Mouse (Mus musculus) hindbrain, embryonic 11.5 days (tissue): Measurements from ENCODE around the gene Gpr89. TPM values are rescaled to one million over a fixed set of nuclear protein-coding genes. Genes with fewer than 3 reads are reported as not detected.

Source experiments
- ATAC-seq: fragments of 200-750 bp; cut with Nextera tagmentation; 2 replicates; pipeline ENCODE4 v1.8.0; 2017; ENCODE audit warnings: mild to moderate bottlenecking, moderate TSS enrichment, moderate library complexity; ENCODE audit not compliant: low FRiP score
- DNase-seq: peaks from one replicate; pipeline ENCODE4 v3.0.0-alpha.2; 2015; ENCODE audit warnings: low spot score
- H3K27ac ChIP-seq: fragments of 300-500 bp; sonication (generic); 2 replicates; pipeline ENCODE4 v1.5.1; 2014; ENCODE audit warnings: mild to moderate bottlenecking, low read depth, low read length
- H3K27me3 ChIP-seq: fragments of 300-500 bp; sonication (generic); 2 replicates; pipeline ENCODE4 v1.6.1; 2014; ENCODE audit warnings: mild to moderate bottlenecking, low read length, moderate library complexity, mixed read lengths; ENCODE audit not compliant: control insufficient read depth, insufficient read depth
- H3K36me3 ChIP-seq: fragments of 300-500 bp; sonication (generic); 2 replicates; pipeline ENCODE4 v1.6.1; 2014; ENCODE audit warnings: mild to moderate bottlenecking, low read length, moderate library complexity, mixed read lengths; ENCODE audit not compliant: control insufficient read depth, insufficient read depth
- H3K4me1 ChIP-seq: fragments of 300-500 bp; sonication (generic); replicated peaks from 2 replicates; pipeline ENCODE4 v1.6.1; 2014; ENCODE audit warnings: low read length, mixed read lengths; ENCODE audit not compliant: control insufficient read depth, insufficient read depth
- H3K4me2 ChIP-seq: fragments of 300-500 bp; sonication (generic); replicated peaks from 2 replicates; pipeline ENCODE4 v1.6.1; 2014; ENCODE audit warnings: mild to moderate bottlenecking, low read depth, low read length
- H3K4me3 ChIP-seq: fragments of 300-500 bp; sonication (generic); 2 replicates; pipeline ENCODE4 v1.5.1; 2014; ENCODE audit warnings: low read depth, low read length
- H3K9ac ChIP-seq: fragments of 300-500 bp; sonication (generic); 2 replicates; pipeline ENCODE4 v1.6.1; 2014; ENCODE audit warnings: low read depth, low read length
- H3K9me3 ChIP-seq: fragments of 300-500 bp; sonication (generic); 2 replicates; pipeline ENCODE4 v1.6.1; 2016; ENCODE audit warnings: low read length; ENCODE audit not compliant: control insufficient read depth
- WGBS: fragments of 180-500 bp; shearing (Covaris S2); extraction: QIAGEN DNeasy Blood & Tissue Kit; methylation state at CpG from one replicate; pipeline ENCODE4 v1.1.7; 2014; 5-methylcytosine and 5-hydroxymethylcytosine counted together
- polyA plus RNA-seq: library from polyadenylated mRNA; unstranded; fragments of >200 nt; fragmentation: Nextera tagmentation; extraction: Ambion mirVana; gene quantifications from 2 replicates; pipeline ENCODE4 v1.2.1, GENCODE M21; 2014

The Gpr89 gene
- polyA plus RNA-seq, 1 experiment from 2014 or later, result 45.9 TPM

DNA sequence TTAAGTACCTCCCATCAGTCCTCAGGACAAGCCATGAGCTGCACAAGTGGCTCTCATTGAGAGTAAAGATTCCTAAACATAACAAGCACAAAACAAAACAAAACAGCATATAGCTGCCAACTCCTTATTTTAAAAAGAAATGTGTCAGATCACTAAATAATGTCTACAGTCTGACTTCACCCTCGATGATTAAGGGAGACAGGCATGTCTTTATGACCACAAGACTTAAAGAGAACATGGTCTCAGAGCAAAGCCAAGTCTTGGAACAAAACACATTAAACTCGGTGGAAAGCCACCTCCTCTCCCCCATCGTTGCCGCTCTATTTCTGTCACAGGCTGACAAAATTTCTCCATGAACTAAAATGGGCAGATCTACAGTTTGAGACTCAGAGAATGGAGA is 19.5 kb upstream of the Gpr89 start:
- Histone ChIP-seq H3K4me1 (no peaks in the 10 kb centered on the region), H3K9me3 (no peaks in the 10 kb centered on the region), H3K4me2 (no peak overlapping the region), H3K27ac (no peak overlapping the region), H3K36me3 (no peaks in the 10 kb centered on the region), H3K4me3 (no peak overlapping the region), H3K27me3 (no peaks in the 10 kb centered on the region), H3K9ac (no peak overlapping the region)
- DNase-seq (no peak), ATAC-seq (no peak)
- WGBS, result 92% methylated on average over 4 of the region's 4 CpGs

DNA sequence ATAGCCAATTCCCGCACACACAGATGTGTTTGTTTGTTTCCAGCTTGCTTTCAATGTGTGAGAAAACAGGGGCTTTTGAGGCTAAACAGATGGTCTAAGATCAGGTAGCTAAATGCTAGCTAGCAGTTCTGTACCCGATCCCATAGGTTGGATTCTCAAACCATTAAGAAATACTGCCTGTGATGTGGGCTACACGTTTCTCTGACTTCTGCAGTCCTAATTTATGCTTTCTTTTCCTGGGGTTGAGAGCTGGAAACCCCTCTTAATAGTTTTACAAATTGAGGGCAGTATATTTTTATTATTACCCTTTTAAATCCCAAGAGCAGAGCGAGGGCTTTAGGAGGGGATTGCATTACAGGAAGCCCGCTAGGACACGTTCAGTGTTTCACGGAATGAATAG is 15.8 kb upstream of the Gpr89 start:
- Histone ChIP-seq H3K27me3 (no peaks in the 10 kb centered on the region), H3K36me3 (no peaks in the 10 kb centered on the region), H3K9me3 (no peaks in the 10 kb centered on the region), H3K27ac (no peak overlapping the region), H3K4me1 (no peaks in the 10 kb centered on the region), H3K4me3 (no peak overlapping the region), H3K4me2 (no peak overlapping the region), H3K9ac (no peak overlapping the region)
- DNase-seq, result no peak
- no peak for ATAC-seq
- WGBS, result 75% methylated on average over 7 of the region's 7 CpGs

DNA sequence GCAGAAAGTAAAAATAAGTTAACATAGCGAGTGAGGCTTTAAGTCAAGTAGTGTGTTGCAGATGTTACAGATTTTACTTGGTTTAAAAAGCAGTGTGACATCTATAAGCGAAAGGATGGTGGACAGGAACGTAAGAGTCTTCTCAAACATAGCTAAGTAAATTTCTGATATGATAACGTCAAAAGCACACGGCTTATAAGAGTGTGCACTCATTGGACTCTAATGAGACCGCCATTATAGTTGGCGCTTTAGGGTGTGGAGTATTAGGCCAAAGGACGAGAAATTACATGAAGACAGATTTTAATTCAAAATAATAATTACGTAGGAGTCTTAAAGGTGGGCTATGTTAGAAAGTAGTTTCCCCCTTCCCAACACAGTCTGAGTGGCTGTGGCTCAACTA is 446 bp upstream of the Gpr89 start:
- H3K4me2 ChIP-seq, result peak overlapping the region; percentile 86
- no peaks in the 10 kb centered on the region for H3K36me3 ChIP-seq
- 53% methylated on average over 9 of the region's 9 CpGs for WGBS
- no peaks in the 10 kb centered on the region for H3K27me3 ChIP-seq
- H3K4me3 ChIP-seq, result peak overlapping the region; percentile 97
- H3K27ac ChIP-seq, result no peak overlapping the region
- ATAC-seq (no peak; the same call in 1 of the 2 replicates), DNase-seq (no peak)
- peak overlapping the region; percentile 95; the same call in 1 of the 2 replicates for H3K9ac ChIP-seq
- H3K4me1 ChIP-seq, result 0 out of 2 replicates have a peak, but pooled peaks cover 2% of the 10 kb centered on the region
- H3K9me3 ChIP-seq, result no peaks in the 10 kb centered on the region

GRCm38 (mm10) chr3:96904393-96904792 is 753 bp downstream of the Gpr89 start, which contains the start of gene Gja5:
Gene Gja5, plus strand, starts transcription at chr3:96904693.
- no peak for ATAC-seq
- H3K4me3 ChIP-seq, result peak within 1 kb of the TSS; percentile 97

GRCm38 (mm10) chr3:96902336-96902999 is 2.7 kb downstream of the Gpr89 start:
- no peak for DNase-seq
- Histone ChIP-seq H3K4me2 (no peak overlapping the region), H3K36me3 (no peaks in the 10 kb centered on the region), H3K9ac (no peak overlapping the region), H3K27ac (no peak overlapping the region), H3K4me3 (no peak overlapping the region), H3K9me3 (no peaks in the 10 kb centered on the region), H3K27me3 (no peaks in the 10 kb centered on the region), H3K4me1 (0 out of 2 replicates have a peak, but pooled peaks cover 2% of the 10 kb centered on the region)
- WGBS, result 90% methylated on average over 4 of the region's 4 CpGs
- ATAC-seq, result no peak

More at GRCm38 (mm10) chr3:96904393-96904792, 753 bp downstream of the Gpr89 start, which contains the start of gene Gja5:
- Histone ChIP-seq H3K9me3 (no peaks in the 10 kb centered on the region), H3K27me3 (no peaks in the 10 kb centered on the region), H3K4me2 (peak within 1 kb of the TSS; percentile 86), H3K36me3 (no peaks in the 10 kb centered on the region), H3K4me1 (0 out of 2 replicates have a peak, but pooled peaks cover 2% of the 10 kb centered on the region), H3K27ac (no peak within 1 kb of the TSS), H3K9ac (peak within 1 kb of the TSS; percentile 95)
- DNase-seq, result no peak
- WGBS, result 13% methylated on average over 14 of the region's 14 CpGs

DNA sequence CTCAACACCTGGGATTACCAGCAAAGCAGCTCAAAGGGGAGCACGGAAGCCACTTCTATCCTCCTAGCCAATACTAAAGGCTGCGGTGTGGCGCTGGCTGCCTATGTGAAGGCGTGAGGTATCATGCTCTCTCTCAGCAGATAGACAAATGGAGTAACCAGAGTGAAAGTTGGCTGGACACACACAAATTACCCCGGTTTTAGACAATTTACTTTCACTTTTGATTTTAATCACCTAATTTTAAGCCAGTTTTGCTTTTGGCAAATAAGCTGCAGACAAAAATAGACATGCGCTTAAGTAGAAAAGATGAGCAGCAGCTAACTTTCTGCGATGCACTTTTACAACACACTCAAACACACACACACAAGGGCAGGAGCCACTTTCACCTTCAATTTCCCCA is 21.5 kb downstream of the Gpr89 start:
- H3K4me2 ChIP-seq, result no peak overlapping the region
- WGBS, result 97% methylated on average over 7 of the region's 7 CpGs
- no peak overlapping the region for H3K4me3 ChIP-seq
- DNase-seq (no peak), ATAC-seq (no peak)
- H3K27ac ChIP-seq, result no peak overlapping the region
- no peaks in the 10 kb centered on the region for H3K4me1 ChIP-seq
- no peak overlapping the region for H3K9ac ChIP-seq
- no peaks in the 10 kb centered on the region for H3K9me3 ChIP-seq
- H3K36me3 ChIP-seq, result no peaks in the 10 kb centered on the region
- H3K27me3 ChIP-seq, result no peaks in the 10 kb centered on the region

DNA sequence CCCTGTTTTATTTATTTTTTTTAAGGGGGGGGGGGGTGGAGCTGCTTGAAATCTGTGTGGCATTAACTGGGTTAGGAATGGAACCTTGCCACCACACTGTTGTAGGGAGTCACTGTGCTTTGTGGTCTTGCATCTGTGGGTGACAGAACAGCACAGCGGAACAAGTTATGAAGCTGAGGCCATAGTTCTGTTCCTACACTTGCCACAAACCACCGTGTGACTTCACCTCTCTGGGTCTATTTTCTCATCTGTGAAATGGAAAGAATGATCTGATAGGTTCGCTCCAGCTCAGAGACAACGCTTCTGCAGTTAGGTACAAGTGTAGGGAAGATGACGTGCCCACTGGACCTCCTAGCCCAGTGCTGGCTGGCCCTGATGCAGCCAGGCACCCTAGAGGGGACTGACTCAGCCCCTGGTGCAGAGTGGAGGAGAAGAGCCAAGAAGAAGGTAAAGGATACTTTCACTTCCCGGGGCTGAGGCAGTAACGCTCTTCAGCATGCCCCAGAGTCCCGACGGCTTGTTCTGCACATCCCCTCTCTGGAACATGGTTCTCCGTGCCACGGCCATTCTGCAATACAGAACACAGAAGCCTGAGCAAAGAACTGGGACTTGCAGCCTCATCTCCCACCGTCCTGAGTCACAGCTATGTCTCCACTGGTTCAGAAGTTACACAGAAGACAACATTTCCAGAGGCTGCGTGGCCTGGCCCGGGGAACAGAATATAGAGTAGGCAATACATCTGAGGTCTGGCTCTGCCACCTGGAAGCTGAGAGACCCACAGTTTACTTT is 22.9 kb downstream of the Gpr89 start:
- no peak for DNase-seq
- H3K4me3 ChIP-seq, result no peak overlapping the region
- no peaks in the 10 kb centered on the region for H3K36me3 ChIP-seq
- no peaks in the 10 kb centered on the region for H3K4me1 ChIP-seq
- H3K9me3 ChIP-seq, result no peaks in the 10 kb centered on the region
- no peak overlapping the region for H3K4me2 ChIP-seq
- H3K9ac ChIP-seq, result no peak overlapping the region
- H3K27ac ChIP-seq, result no peak overlapping the region
- no peaks in the 10 kb centered on the region for H3K27me3 ChIP-seq
- 95% methylated on average over 14 of the region's 14 CpGs for WGBS
- no peak for ATAC-seq

- no peak overlapping the region for H3K4me2 ChIP-seq
- no peaks in the 10 kb centered on the region for H3K4me1 ChIP-seq
- H3K9ac ChIP-seq, result no peak overlapping the region
- H3K4me3 ChIP-seq, result no peak overlapping the region
- ATAC-seq (no peak), DNase-seq (no peak)
- no peaks in the 10 kb centered on the region for H3K36me3 ChIP-seq
- no peak overlapping the region for H3K27ac ChIP-seq
- H3K9me3 ChIP-seq, result no peaks in the 10 kb centered on the region
- 85% methylated on average over 6 of the region's 6 CpGs for WGBS
- H3K27me3 ChIP-seq, result no peaks in the 10 kb centered on the region
Measured at GRCm38 (mm10) chr3:96881557-96881956, 23.6 kb downstream of the Gpr89 start.
